Mouse (Mus musculus) cerebellum, adult 2 months (tissue): ENCODE measurements around the gene Tbc1d15. TPM values are rescaled to one million over a fixed set of nuclear protein-coding genes. Genes with fewer than 3 reads are reported as not detected.
A peak's percentile ranks its signal among the peaks of the same experiment; 100 is the strongest.

Source experiments
- DNase-seq, 2 experiments: peaks; one replicate each; pipeline ENCODE4 v3.0.0; 2021
- H3K27ac ChIP-seq: fragments of 200-500 bp; 2 replicates; pipeline ENCODE4 v1.5.1; 2012; ENCODE audit warnings: low read length, control low read depth, inconsistent platforms; ENCODE audit not compliant: insufficient read depth
- H3K27me3 ChIP-seq: fragments of 200-500 bp; 2 replicates; pipeline ENCODE4 v1.6.1; 2012; ENCODE audit warnings: inconsistent platforms, mild to moderate bottlenecking, low read length, moderate library complexity; ENCODE audit not compliant: control insufficient read depth, insufficient read depth
- H3K4me1 ChIP-seq: fragments of 200-500 bp; 2 replicates; pipeline ENCODE4 v1.6.1; 2011; ENCODE audit warnings: low read length; ENCODE audit not compliant: control insufficient read depth, insufficient read depth
- H3K4me3 ChIP-seq: fragments of 200-500 bp; replicated peaks from 2 replicates; pipeline ENCODE3; 2011; ENCODE audit warnings: mild to moderate bottlenecking, low read depth, low read length, control low read depth; ENCODE audit not compliant: insufficient read depth
- CTCF ChIP-seq: fragments of 200-500 bp; IDR thresholded peaks from 2 replicates; pipeline ENCODE4 v1.5.1; 2011; ENCODE audit warnings: low read depth, mild to moderate bottlenecking, control low read depth, low read length, moderate library complexity, borderline replicate concordance; ENCODE audit not compliant: insufficient read depth
- POLR2A ChIP-seq: fragments of 200-500 bp; IDR thresholded peaks from 2 replicates; pipeline ENCODE4 v1.6.1; 2011; ENCODE audit warnings: low read length, control low read depth, borderline replicate concordance; ENCODE audit not compliant: insufficient read depth
- WGBS: fragments of 180-500 bp; shearing (Covaris S2); methylation state at CpG from one replicate; pipeline ENCODE4 v1.1.7; 2018; 5-methylcytosine and 5-hydroxymethylcytosine counted together
- polyA plus RNA-seq: library from polyadenylated mRNA; depleted of rRNA; stranded (reverse); fragments of >200 nt; gene quantifications from 2 replicates; pipeline ENCODE4 v1.2.3, GENCODE M21; 2012

The Tbc1d15 gene
- polyA plus RNA-seq, 1 experiment, result 40.8 TPM

GRCm38 (mm10) chr10:115237931-115238330 lies 13.3 kb downstream of the Tbc1d15 start:
- DNase-seq, result no peak
- Histone ChIP-seq H3K27ac (no peak overlapping the region), H3K4me1 (no peaks in the 10 kb centered on the region), H3K27me3 (no peaks in the 10 kb centered on the region), H3K4me3 (no peak overlapping the region)
- TF ChIP-seq CTCF, result no peak
- no peak for TF ChIP-seq POLR2A
- 92% methylated on average over 4 of the region's 4 CpGs for WGBS

- H3K27ac ChIP-seq, result no peak overlapping the region
- no peaks in the 10 kb centered on the region for H3K27me3 ChIP-seq
- no peak for DNase-seq
- WGBS, result 86% methylated on average over 4 of the region's 4 CpGs
- TF ChIP-seq POLR2A (no peak), CTCF (no peak)
- H3K4me3 ChIP-seq, result no peak overlapping the region
- H3K4me1 ChIP-seq, result no peaks in the 10 kb centered on the region
Measured at GRCm38 (mm10) chr10:115236733-115237132, 14.5 kb downstream of the Tbc1d15 start.

- no peak overlapping the region for H3K4me3 ChIP-seq
- no peaks in the 10 kb centered on the region for H3K27me3 ChIP-seq
- WGBS, result 94% methylated on average over 9 of the region's 9 CpGs
- H3K4me1 ChIP-seq, result no peaks in the 10 kb centered on the region
- no peak overlapping the region for H3K27ac ChIP-seq
- TF ChIP-seq CTCF (no peak), POLR2A (no peak)
- DNase-seq, result no peak
Measured at GRCm38 (mm10) chr10:115235501-115235900, 15.8 kb downstream of the Tbc1d15 start.

DNA sequence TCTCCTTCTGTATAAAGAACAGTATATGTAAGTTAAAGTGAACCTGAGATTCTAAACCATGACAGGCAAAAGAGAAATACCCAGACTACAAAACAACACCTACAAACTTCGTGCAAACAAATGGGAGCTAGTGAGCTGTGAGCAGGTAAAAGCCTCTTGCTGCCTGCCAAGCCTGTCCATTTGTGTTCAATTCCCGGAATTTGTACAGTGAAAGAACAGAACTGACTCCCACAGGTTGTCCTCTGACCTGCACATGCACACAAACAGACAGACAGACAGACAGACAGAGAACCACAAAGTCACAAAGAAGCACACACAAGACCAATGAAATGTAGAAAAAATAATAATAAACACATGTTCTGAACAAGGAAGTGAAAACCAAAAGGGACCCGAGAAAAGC lies 17.5 kb downstream of the Tbc1d15 start:
- 59% methylated on average over 3 of the region's 3 CpGs for WGBS
- TF ChIP-seq CTCF, result no peak
- no peak for TF ChIP-seq POLR2A
- DNase-seq, result no peak
- no peaks in the 10 kb centered on the region for H3K27me3 ChIP-seq
- no peak overlapping the region for H3K27ac ChIP-seq
- H3K4me3 ChIP-seq, result no peak overlapping the region
- no peaks in the 10 kb centered on the region for H3K4me1 ChIP-seq

GRCm38 (mm10) chr10:115232513-115232912 lies 18.8 kb downstream of the Tbc1d15 start:
- H3K27ac ChIP-seq, result no peak overlapping the region
- DNase-seq, result no peak
- H3K27me3 ChIP-seq, result no peaks in the 10 kb centered on the region
- no peak overlapping the region for H3K4me3 ChIP-seq
- WGBS, result 84% methylated on average over 3 of the region's 3 CpGs
- no peaks in the 10 kb centered on the region for H3K4me1 ChIP-seq
- TF ChIP-seq POLR2A, result no peak
- no peak for TF ChIP-seq CTCF

- H3K27ac ChIP-seq, result no peak overlapping the region
- no peak for TF ChIP-seq POLR2A
- no peak for TF ChIP-seq CTCF
- no peak for DNase-seq
- no peaks in the 10 kb centered on the region for H3K4me1 ChIP-seq
- no peaks in the 10 kb centered on the region for H3K27me3 ChIP-seq
- H3K4me3 ChIP-seq, result no peak overlapping the region
- 75% methylated on average over 9 of the region's 9 CpGs for WGBS
Measured at GRCm38 (mm10) chr10:115229023-115229422, 22.2 kb downstream of the Tbc1d15 start.

- 87% methylated on average over 7 of the region's 7 CpGs for WGBS
- no peak overlapping the region for H3K27ac ChIP-seq
- no peak for DNase-seq
- no peak for TF ChIP-seq POLR2A
- no peak for TF ChIP-seq CTCF
- H3K27me3 ChIP-seq, result no peaks in the 10 kb centered on the region
- H3K4me3 ChIP-seq, result no peak overlapping the region
- H3K4me1 ChIP-seq, result no peaks in the 10 kb centered on the region
Measured at GRCm38 (mm10) chr10:115226586-115226985, 24.7 kb downstream of the Tbc1d15 start.

GRCm38 (mm10) chr10:115223845-115224244 lies 27.4 kb downstream of the Tbc1d15 start:
- DNase-seq, result no peak
- H3K27me3 ChIP-seq, result no peaks in the 10 kb centered on the region
- 89% methylated on average over 3 of the region's 3 CpGs for WGBS
- H3K4me1 ChIP-seq, result no peaks in the 10 kb centered on the region
- no peak overlapping the region for H3K4me3 ChIP-seq
- TF ChIP-seq CTCF (no peak), POLR2A (no peak)
- H3K27ac ChIP-seq, result no peak overlapping the region

DNA sequence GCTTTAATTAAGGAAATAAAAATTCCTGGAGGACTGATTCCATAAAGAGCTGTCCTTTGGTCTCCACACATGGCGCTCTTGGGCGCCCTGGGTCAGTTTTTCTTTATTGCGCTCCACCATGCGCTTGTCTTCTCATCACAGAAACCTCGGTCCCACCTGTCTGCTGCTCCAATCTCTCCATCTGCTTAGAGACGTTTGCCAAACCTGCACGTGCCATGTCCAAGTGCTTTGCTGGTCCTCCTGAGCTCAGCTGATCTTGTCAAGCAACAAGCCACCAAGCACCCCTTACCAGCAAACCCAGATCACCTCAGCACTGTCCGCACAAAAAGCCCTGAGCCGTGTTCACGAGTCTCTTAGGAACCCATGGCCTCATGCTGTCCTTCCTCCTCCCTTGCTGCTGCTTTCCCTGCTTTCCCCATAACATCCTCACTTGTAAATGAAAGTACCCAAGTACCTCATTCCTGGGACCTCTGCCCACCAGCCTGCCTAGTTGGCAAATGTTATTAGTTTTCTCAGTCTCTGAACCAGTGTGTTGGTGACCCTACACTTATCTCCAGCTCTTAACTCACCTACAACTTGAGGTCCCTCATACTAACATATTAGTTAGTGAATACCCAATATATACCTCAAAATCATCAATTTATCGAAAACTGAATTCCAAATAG lies 38.2 kb downstream of the Tbc1d15 start:
- Histone ChIP-seq H3K4me1 (peaks cover 10% of the 10 kb centered on the region), H3K4me3 (no peak overlapping the region), H3K27me3 (no peaks in the 10 kb centered on the region), H3K27ac (no peak overlapping the region)
- TF ChIP-seq POLR2A (no peak), CTCF (no peak)
- 24% methylated on average over 11 of the region's 11 CpGs for WGBS
- peak; percentile 59 to 68 for DNase-seq
